Mouse (Mus musculus) bone marrow macrophage, adult 2 months (primary cell): ENCODE results near the gene Kcna10. TPM values are rescaled to one million over a fixed set of nuclear protein-coding genes. Genes with fewer than 3 reads are reported as not detected.

Experiments
- H3K27ac ChIP-seq: 2 replicates; pipeline ENCODE4 v1.5.1; 2012; ENCODE audit warnings: low read depth, low read length; ENCODE audit not compliant: insufficient read depth
- H3K4me1 ChIP-seq: 2 replicates; pipeline ENCODE4 v1.6.1; 2012; ENCODE audit warnings: low read length; ENCODE audit not compliant: control insufficient read depth, insufficient read depth
- H3K4me3 ChIP-seq: 2 replicates; pipeline ENCODE4 v1.5.1; 2012; ENCODE audit warnings: mild to moderate bottlenecking, low read length, moderate library complexity; ENCODE audit not compliant: insufficient read depth
- CTCF ChIP-seq: IDR thresholded peaks from 2 replicates; pipeline ENCODE4 v1.5.1; 2012; ENCODE audit warnings: low read depth, mild to moderate bottlenecking, low read length, moderate library complexity
- POLR2A ChIP-seq: IDR thresholded peaks from 2 replicates; pipeline ENCODE4 v1.6.1; 2012; ENCODE audit warnings: mild to moderate bottlenecking, low read depth, low read length, borderline replicate concordance
- polyA plus RNA-seq: library from polyadenylated mRNA; stranded (reverse); fragments of >200 nt; gene quantifications from 2 replicates; pipeline ENCODE4 v1.2.4, GENCODE M21; 2012; ENCODE audit not compliant: missing spikeins, insufficient read depth, insufficient read length

Gene Kcna10
- polyA plus RNA-seq, 1 experiment: not detected

- Histone ChIP-seq H3K27ac (no peak overlapping the region), H3K4me1 (no peaks in the 10 kb centered on the region), H3K4me3 (no peak overlapping the region)
- TF ChIP-seq CTCF (no peak), POLR2A (no peak)
Observed at GRCm38 (mm10) chr3:107238051-107238450, 55.2 kb downstream of the Kcna10 start.

GRCm38 (mm10) chr3:107238471-107238980 lies 55.7 kb downstream of the Kcna10 start:
- H3K4me1 ChIP-seq: no peaks in the 10 kb centered on the region
- no peak for TF ChIP-seq CTCF
- no peak for TF ChIP-seq POLR2A
- H3K4me3 ChIP-seq: no peak overlapping the region
- no peak overlapping the region for H3K27ac ChIP-seq

- no peak within 1 kb of the TSS for H3K4me3 ChIP-seq
- no peaks in the 10 kb centered on the region for H3K4me1 ChIP-seq
- H3K27ac ChIP-seq: no peak within 1 kb of the TSS
- no peak for TF ChIP-seq POLR2A
- TF ChIP-seq CTCF: no peak
Observed at GRCm38 (mm10) chr3:107239607-107240006, 56.8 kb downstream of the Kcna10 start, which contains the start of gene Prok1. TSS of gene Prok1 (minus strand) at chr3:107239707.

- H3K27ac ChIP-seq: no peak overlapping the region
- H3K4me3 ChIP-seq: no peak overlapping the region
- no peaks in the 10 kb centered on the region for H3K4me1 ChIP-seq
- TF ChIP-seq CTCF (no peak), POLR2A (no peak)
Observed at GRCm38 (mm10) chr3:107241389-107242094, 58.7 kb downstream of the Kcna10 start.

Other genes with a start within 250 kb of the Kcna10 start
- gene Kcna3, start 146.9 kb upstream of the Kcna10 start, polyA plus RNA-seq: 1.1 and 2.5 TPM in 2 replicates
- not detected in 2 replicates for gene Kcna2, start 81.9 kb upstream of the Kcna10 start, polyA plus RNA-seq
- gene Cym, start 38.7 kb downstream of the Kcna10 start, polyA plus RNA-seq: not detected in 2 replicates
- gene A630076J17Rik, start 47.6 kb downstream of the Kcna10 start, polyA plus RNA-seq: not detected in 2 replicates
- not detected in 2 replicates for gene Prok1, start 56.7 kb downstream of the Kcna10 start, polyA plus RNA-seq
- gene Lamtor5, start 95.8 kb downstream of the Kcna10 start, polyA plus RNA-seq: 130 and 131 TPM in 2 replicates
- gene Slc16a4, start 108.2 kb downstream of the Kcna10 start, polyA plus RNA-seq: not detected in 2 replicates
- 16.0 and 16.9 TPM in 2 replicates for gene Rbm15, start 150.6 kb downstream of the Kcna10 start, polyA plus RNA-seq